Mouse (Mus musculus): ENCODE measurements at regions not wholly inside any gene's neighbourhood (a gene's known extent, or its start where the extent isn't known, plus 50 kb on each side); places are given as distances from the start of the nearest gene placed in this dataset.

GRCm38 (mm10) chr17:94038221-94038620 is 711.6 kb downstream of the Mettl4 start:
- TF ChIP-seq ETS1 (IDR thresholded peaks at IDR 0.05; ENCODE audit: low read depth, low read length) (no peak), POLR2A (IDR thresholded peaks at IDR 0.05; ENCODE audit: control insufficient read depth in 1 of 2, insufficient read depth in 1 of 2, low read depth in 1 of 2, low read length in 2 of 2, poor library complexity in 1 of 2) (no peak), MAX (IDR thresholded peaks at IDR 0.05; ENCODE audit: low read length) (no peak), RAD21 (IDR thresholded peaks at IDR 0.05; ENCODE audit: low read depth, low read length) (no peak), EP300 (IDR thresholded peaks at IDR 0.05; ENCODE audit: low read depth in 1 of 2, low read length in 2 of 2) (no peak), UBTF (IDR thresholded peaks at IDR 0.05; ENCODE audit: borderline replicate concordance, insufficient read depth, low read depth, low read length) (no peak), POLR2AphosphoS2 (IDR thresholded peaks at IDR 0.05; ENCODE audit: low read length) (no peak), CTCF (IDR thresholded peaks at IDR 0.05 in 2 of 3, conservative IDR thresholded peaks at IDR 0.05 in 1 of 3; ENCODE audit: control insufficient read depth in 1 of 3, insufficient read depth in 1 of 3, low read depth in 2 of 3, low read length in 3 of 3, poor library complexity in 1 of 3, severe bottlenecking in 1 of 3) (no peak)
